Mouse (Mus musculus) urinary bladder, postnatal 4 days (tissue): Measurements from ENCODE around the gene Fcgr4.

ENCODE experiments used
- DNase-seq, 2 experiments: peaks; one replicate each; pipeline ENCODE4 v3.0.0; 2021 to 2022; ENCODE audit warnings: low spot score in 2 of 2

The Fcgr4 gene

GRCm38 (mm10) chr1:171011733-171012132 lies 7.0 kb upstream of the Fcgr4 start:
- DNase-seq, result no peak

- DNase-seq, result no peak
Observed at GRCm38 (mm10) chr1:171016676-171017356, 1.9 kb upstream of the Fcgr4 start.

- DNase-seq, result no peak
Observed at GRCm38 (mm10) chr1:171017468-171018158, 1.1 kb upstream of the Fcgr4 start.

- no peak for DNase-seq
Observed at GRCm38 (mm10) chr1:171019311-171019950, 711 bp downstream of the Fcgr4 start.

GRCm38 (mm10) chr1:171031752-171032151 lies 13.0 kb downstream of the Fcgr4 start:
- DNase-seq, result no peak

GRCm38 (mm10) chr1:171032691-171033090 lies 14.0 kb downstream of the Fcgr4 start:
- DNase-seq, result no peak

GRCm38 (mm10) chr1:171033196-171033595 lies 14.5 kb downstream of the Fcgr4 start:
- no peak for DNase-seq

- DNase-seq, result peak; percentile 62 to 78
Observed at GRCm38 (mm10) chr1:171033756-171034155, 15.0 kb downstream of the Fcgr4 start.

GRCm38 (mm10) chr1:171034201-171034600 lies 15.5 kb downstream of the Fcgr4 start:
- DNase-seq, result no peak

- no peak for DNase-seq
Observed at GRCm38 (mm10) chr1:171035611-171036010, 16.9 kb downstream of the Fcgr4 start.

- peak in 1 of 2 experiments; percentile 36 for DNase-seq
Observed at GRCm38 (mm10) chr1:171036550-171037324, 18.0 kb downstream of the Fcgr4 start.

GRCm38 (mm10) chr1:171037861-171038721 lies 19.4 kb downstream of the Fcgr4 start:
- DNase-seq, result peak; percentile 74 to 83

- no peak for DNase-seq
Observed at GRCm38 (mm10) chr1:171039135-171039534, 20.4 kb downstream of the Fcgr4 start.

GRCm38 (mm10) chr1:171039880-171040279 lies 21.2 kb downstream of the Fcgr4 start:
- DNase-seq, result no peak

- DNase-seq, result no peak
Observed at GRCm38 (mm10) chr1:171043594-171044153, 25.0 kb downstream of the Fcgr4 start.

- peak; percentile 83 to 86 for DNase-seq
Observed at GRCm38 (mm10) chr1:171044365-171045078, 25.8 kb downstream of the Fcgr4 start.

GRCm38 (mm10) chr1:171045079-171045465 lies 26.4 kb downstream of the Fcgr4 start:
- no peak for DNase-seq

- DNase-seq, result no peak
Observed at GRCm38 (mm10) chr1:171046501-171046900, 27.8 kb downstream of the Fcgr4 start.

- DNase-seq, result no peak
Observed at GRCm38 (mm10) chr1:171049263-171049662, 30.5 kb downstream of the Fcgr4 start.

- DNase-seq, result no peak
Observed at GRCm38 (mm10) chr1:171050774-171051173, 32.1 kb downstream of the Fcgr4 start.
